Mouse (Mus musculus) forebrain, postnatal 0 days (tissue): ENCODE results near the gene Ccni. TPM values are rescaled to one million over a fixed set of nuclear protein-coding genes. Genes with fewer than 3 reads are reported as not detected.

Experiments
- ATAC-seq: fragments of 200-750 bp; cut with Nextera tagmentation; 2 replicates; pipeline ENCODE4 v1.8.0; 2017; ENCODE audit warnings: mild to moderate bottlenecking, moderate library complexity
- DNase-seq: peaks from one replicate; pipeline ENCODE4 v3.0.0-alpha.2; 2015
- H3K27ac ChIP-seq: fragments of 300-500 bp; sonication (generic); 2 replicates; pipeline ENCODE4 v1.5.1; 2014; ENCODE audit warnings: low read depth, mild to moderate bottlenecking, antibody characterized with exemption, low read length, moderate library complexity, mixed read lengths
- H3K27me3 ChIP-seq: fragments of 300-500 bp; sonication (generic); 2 replicates; pipeline ENCODE4 v1.6.1; 2014; ENCODE audit warnings: mild to moderate bottlenecking, low read length, mixed read lengths; ENCODE audit not compliant: insufficient read depth
- H3K36me3 ChIP-seq: fragments of 300-500 bp; sonication (generic); 2 replicates; pipeline ENCODE4 v1.6.1; 2014; ENCODE audit warnings: mild to moderate bottlenecking, moderate library complexity; ENCODE audit not compliant: insufficient read depth
- H3K4me1 ChIP-seq: fragments of 300-500 bp; sonication (generic); 2 replicates; pipeline ENCODE4 v1.6.1; 2014; ENCODE audit warnings: antibody characterized with exemption; ENCODE audit not compliant: insufficient read depth
- H3K4me2 ChIP-seq: fragments of 300-500 bp; sonication (generic); 2 replicates; pipeline ENCODE4 v1.6.1; 2014; ENCODE audit warnings: low read depth, mild to moderate bottlenecking, moderate library complexity
- H3K4me3 ChIP-seq: fragments of 300-500 bp; sonication (generic); 2 replicates; pipeline ENCODE4 v1.5.1; 2014; ENCODE audit warnings: low read depth, low read length, mixed read lengths
- H3K9ac ChIP-seq: fragments of 300-500 bp; sonication (generic); 2 replicates; pipeline ENCODE4 v1.6.1; 2014; ENCODE audit warnings: mild to moderate bottlenecking
- H3K9me3 ChIP-seq: fragments of 300-500 bp; sonication (generic); 2 replicates; pipeline ENCODE4 v1.6.1; 2016; ENCODE audit warnings: low read length
- CTCF ChIP-seq: sonication (generic); IDR thresholded peaks from 2 replicates; pipeline ENCODE4 v1.5.1; 2016; ENCODE audit warnings: antibody characterized with exemption, control low read depth, low read depth
- WGBS: fragments of 180-500 bp; shearing (Covaris S2); extraction: QIAGEN DNeasy Blood & Tissue Kit; methylation state at CpG from one replicate; pipeline ENCODE4 v1.1.7; 2014; 5-methylcytosine and 5-hydroxymethylcytosine counted together
- polyA plus RNA-seq: library from polyadenylated mRNA; unstranded; fragments of >200 nt; fragmentation: Nextera tagmentation; extraction: Ambion mirVana; gene quantifications from 2 replicates; pipeline ENCODE4 v1.2.1, GENCODE M21; 2015
- total RNA-seq: library from RNA; depleted of rRNA; stranded (reverse); fragments of >200 nt; gene quantifications from 2 replicates; pipeline ENCODE4 v1.2.3, GENCODE M21; 2014

The Ccni gene
- total and polyA plus RNA-seq, 2 experiments from 2014 or later = 133 to 284 TPM

- 65% methylated on average over 2 of the region's 2 CpGs for WGBS
- Histone ChIP-seq H3K9ac (no peak overlapping the region), H3K4me1 (no peaks in the 10 kb centered on the region), H3K9me3 (no peaks in the 10 kb centered on the region), H3K36me3 (peaks cover 42% of the 10 kb centered on the region), H3K27ac (no peak overlapping the region), H3K27me3 (no peaks in the 10 kb centered on the region), H3K4me3 (no peak overlapping the region), H3K4me2 (no peak overlapping the region)
- ATAC-seq (peak; percentile 65), DNase-seq (peak; percentile 44)
- peak; percentile 65 for TF ChIP-seq CTCF
Observed at GRCm38 (mm10) chr5:93180252-93180651, 26.0 kb downstream of the Ccni start.

DNA sequence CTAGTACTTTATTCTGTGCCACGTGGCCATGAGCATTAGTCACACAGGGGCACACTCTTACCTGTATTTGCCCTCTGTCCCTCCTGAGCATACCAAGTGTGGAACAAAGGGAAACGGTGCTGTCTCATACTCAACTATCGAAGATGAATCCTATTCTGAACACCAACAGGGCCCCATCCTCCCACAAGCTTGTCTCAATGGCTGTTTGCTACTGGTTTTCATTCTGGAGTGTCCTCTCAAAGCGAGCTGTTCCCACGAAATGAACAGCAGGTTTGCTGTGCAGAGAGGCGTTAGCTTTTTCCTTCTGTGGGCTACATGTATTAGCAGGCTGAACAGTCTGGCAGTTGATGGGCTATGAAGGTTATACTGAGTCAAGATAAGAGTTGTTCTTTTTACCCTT, 27.7 kb downstream of the Ccni start:
- H3K9me3 ChIP-seq = no peaks in the 10 kb centered on the region
- WGBS = 75% methylated on average over 6 of the region's 6 CpGs
- ATAC-seq = no peak
- no peak overlapping the region for H3K4me3 ChIP-seq
- no peak overlapping the region for H3K27ac ChIP-seq
- H3K4me2 ChIP-seq = no peak overlapping the region
- H3K36me3 ChIP-seq = peaks cover 44% of the 10 kb centered on the region
- TF ChIP-seq CTCF = no peak
- no peaks in the 10 kb centered on the region for H3K27me3 ChIP-seq
- no peak overlapping the region for H3K9ac ChIP-seq
- no peak for DNase-seq
- H3K4me1 ChIP-seq = no peaks in the 10 kb centered on the region

DNA sequence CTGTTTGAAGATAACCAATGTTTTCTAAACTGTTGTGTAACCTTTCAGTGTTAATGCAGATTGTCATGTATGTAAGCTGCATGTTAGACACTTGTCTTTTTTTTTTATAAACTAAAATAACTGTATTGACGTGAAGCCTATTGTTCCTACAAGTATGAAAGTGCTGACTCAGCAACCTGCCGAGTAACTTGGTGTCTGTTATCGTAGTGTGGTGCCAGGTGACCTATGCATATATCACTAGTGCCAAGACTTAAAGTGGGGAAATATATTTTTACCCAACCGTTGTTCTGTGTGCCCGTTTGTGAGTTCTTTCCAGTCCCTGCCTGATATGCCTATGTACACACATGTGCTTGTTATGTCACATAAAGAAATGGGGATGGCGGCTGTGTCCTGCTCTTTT, 31.6 kb downstream of the Ccni start:
- 84% methylated on average over 6 of the region's 6 CpGs for WGBS
- no peak for TF ChIP-seq CTCF
- H3K4me1 ChIP-seq = no peaks in the 10 kb centered on the region
- ATAC-seq (no peak), DNase-seq (no peak)
- no peak overlapping the region for H3K4me2 ChIP-seq
- H3K27ac ChIP-seq = no peak overlapping the region
- H3K27me3 ChIP-seq = no peaks in the 10 kb centered on the region
- H3K9me3 ChIP-seq = no peaks in the 10 kb centered on the region
- H3K9ac ChIP-seq = no peak overlapping the region
- H3K4me3 ChIP-seq = no peak overlapping the region
- H3K36me3 ChIP-seq = peaks cover 58% of the 10 kb centered on the region

DNA sequence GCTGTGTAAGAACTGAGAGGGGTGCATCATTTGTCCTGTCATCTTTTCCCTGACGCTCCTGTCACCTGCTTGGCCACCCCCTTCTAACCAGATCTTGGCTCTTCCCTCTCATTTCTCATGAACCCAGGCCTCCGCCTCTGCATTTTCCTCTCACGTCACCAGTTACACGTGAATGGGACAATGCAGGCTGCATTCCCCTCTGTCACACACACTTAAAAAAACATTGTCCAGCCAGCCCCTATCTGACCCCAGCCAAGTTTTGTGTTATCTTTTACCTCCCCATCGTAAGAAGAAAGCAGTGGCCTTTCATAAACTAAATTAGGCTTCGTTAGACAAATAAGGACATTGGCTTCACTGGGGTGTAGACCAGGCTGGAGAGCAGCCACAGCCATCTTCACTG, 33.8 kb downstream of the Ccni start:
- Histone ChIP-seq H3K36me3 (peaks cover 64% of the 10 kb centered on the region), H3K27me3 (no peaks in the 10 kb centered on the region), H3K4me3 (no peak overlapping the region), H3K9ac (no peak overlapping the region), H3K4me2 (no peak overlapping the region), H3K4me1 (no peaks in the 10 kb centered on the region), H3K9me3 (no peaks in the 10 kb centered on the region), H3K27ac (no peak overlapping the region)
- WGBS = 73% methylated on average over 6 of the region's 6 CpGs
- no peak for DNase-seq
- no peak for ATAC-seq
- no peak for TF ChIP-seq CTCF

DNA sequence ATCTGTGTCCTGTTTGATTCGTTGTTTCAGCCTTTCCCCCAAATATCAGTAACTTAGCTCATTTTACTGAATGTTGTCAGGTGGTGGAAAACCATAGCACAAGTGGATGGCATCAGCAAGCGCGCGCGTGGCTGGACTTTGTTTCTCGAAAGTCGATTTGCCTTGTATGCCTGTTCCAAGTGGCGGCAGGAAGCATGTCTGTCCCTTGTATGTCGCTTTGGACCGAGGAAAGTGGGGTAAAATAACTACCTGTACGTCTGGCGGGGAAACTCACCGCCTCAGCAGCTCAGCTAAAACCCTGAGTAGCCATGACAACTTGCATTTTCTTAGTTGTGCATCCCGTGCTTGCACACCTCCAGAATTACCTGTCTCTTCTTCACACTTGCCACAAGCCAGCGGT, 34.9 kb downstream of the Ccni start:
- no peak overlapping the region for H3K4me3 ChIP-seq
- no peaks in the 10 kb centered on the region for H3K27me3 ChIP-seq
- ATAC-seq = no peak
- H3K9me3 ChIP-seq = no peaks in the 10 kb centered on the region
- no peak overlapping the region for H3K4me2 ChIP-seq
- WGBS = 96% methylated on average over 15 of the region's 15 CpGs
- no peak for DNase-seq
- peaks cover 69% of the 10 kb centered on the region for H3K36me3 ChIP-seq
- H3K27ac ChIP-seq = no peak overlapping the region
- TF ChIP-seq CTCF = no peak
- no peaks in the 10 kb centered on the region for H3K4me1 ChIP-seq
- H3K9ac ChIP-seq = no peak overlapping the region

DNA sequence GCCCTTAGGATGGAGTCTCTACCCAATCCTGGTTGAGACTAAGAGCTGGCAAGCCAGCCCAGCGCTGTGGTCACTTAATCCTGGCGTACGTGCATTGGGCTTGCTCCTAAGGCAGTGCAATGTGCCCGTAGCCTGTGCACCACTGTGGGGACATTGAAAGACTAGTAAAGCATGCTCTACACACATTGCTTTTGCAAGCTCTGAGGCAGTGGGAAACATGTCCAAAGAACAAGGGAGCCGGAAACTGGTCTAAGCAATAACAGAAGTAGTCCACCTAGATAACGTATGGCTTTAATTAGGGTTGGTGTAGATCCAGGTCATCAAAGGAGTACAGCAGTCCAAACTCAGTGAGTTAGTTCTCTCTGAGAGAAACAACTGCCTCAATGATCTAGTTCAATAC, 37.6 kb downstream of the Ccni start:
- no peak for ATAC-seq
- 75% methylated on average over 6 of the region's 6 CpGs for WGBS
- no peak for TF ChIP-seq CTCF
- no peak for DNase-seq
- H3K9me3 ChIP-seq = no peaks in the 10 kb centered on the region
- no peaks in the 10 kb centered on the region for H3K4me1 ChIP-seq
- no peak overlapping the region for H3K27ac ChIP-seq
- no peak overlapping the region for H3K4me2 ChIP-seq
- peaks cover 64% of the 10 kb centered on the region for H3K36me3 ChIP-seq
- no peak overlapping the region for H3K9ac ChIP-seq
- no peaks in the 10 kb centered on the region for H3K27me3 ChIP-seq
- H3K4me3 ChIP-seq = no peak overlapping the region

DNA sequence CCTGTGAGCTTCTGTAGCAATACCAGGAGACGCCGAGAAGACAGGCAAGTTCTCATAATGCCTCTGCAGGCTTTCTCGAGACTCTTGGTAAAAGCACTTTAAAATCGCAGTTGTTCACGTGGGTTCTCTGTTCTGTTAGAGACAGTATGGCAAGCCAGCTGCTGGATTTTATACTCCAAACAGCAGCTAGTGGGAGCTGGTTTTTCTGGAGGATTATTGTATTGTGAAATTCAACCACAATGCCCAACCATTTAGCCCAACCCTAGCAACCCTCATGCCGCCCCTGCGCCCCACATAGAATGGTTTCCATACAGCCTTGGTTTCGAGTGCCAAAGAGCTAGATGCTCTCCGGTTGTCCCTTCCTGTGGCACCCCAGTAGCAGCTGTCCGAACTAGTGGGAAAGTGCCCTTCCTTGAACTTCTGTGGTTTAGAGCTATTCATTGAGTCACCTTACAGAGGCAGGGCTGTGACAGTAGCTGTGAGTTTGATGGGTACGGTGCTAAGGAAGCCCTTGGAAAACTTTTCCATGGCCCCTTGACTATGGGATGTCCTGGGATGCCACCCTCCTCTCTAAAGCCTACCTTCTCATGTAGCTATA, 38.3 kb downstream of the Ccni start:
- no peaks in the 10 kb centered on the region for H3K27me3 ChIP-seq
- H3K4me1 ChIP-seq = no peaks in the 10 kb centered on the region
- no peaks in the 10 kb centered on the region for H3K9me3 ChIP-seq
- WGBS = 84% methylated on average over 11 of the region's 11 CpGs
- no peak overlapping the region for H3K27ac ChIP-seq
- H3K4me2 ChIP-seq = no peak overlapping the region
- no peak for TF ChIP-seq CTCF
- no peak overlapping the region for H3K4me3 ChIP-seq
- no peak overlapping the region for H3K9ac ChIP-seq
- no peak for ATAC-seq
- H3K36me3 ChIP-seq = peaks cover 64% of the 10 kb centered on the region
- no peak for DNase-seq
